Mouse (Mus musculus): Measurements from ENCODE around the gene Dbndd1. TPM values are rescaled to one million over a fixed set of nuclear protein-coding genes. Genes with fewer than 3 reads are reported as not detected.
A peak's percentile ranks its signal among the peaks of the same experiment; 100 is the strongest.
"Not testable (repeated sequence)": the region's sequence is repeated elsewhere in the genome, so short reads cannot be mapped to it uniquely, and the experiment has no call there.

Dbndd1 gene
- total RNA-seq, 2 experiments from 2014 or later = 16.0 to 17.9 TPM

DNA sequence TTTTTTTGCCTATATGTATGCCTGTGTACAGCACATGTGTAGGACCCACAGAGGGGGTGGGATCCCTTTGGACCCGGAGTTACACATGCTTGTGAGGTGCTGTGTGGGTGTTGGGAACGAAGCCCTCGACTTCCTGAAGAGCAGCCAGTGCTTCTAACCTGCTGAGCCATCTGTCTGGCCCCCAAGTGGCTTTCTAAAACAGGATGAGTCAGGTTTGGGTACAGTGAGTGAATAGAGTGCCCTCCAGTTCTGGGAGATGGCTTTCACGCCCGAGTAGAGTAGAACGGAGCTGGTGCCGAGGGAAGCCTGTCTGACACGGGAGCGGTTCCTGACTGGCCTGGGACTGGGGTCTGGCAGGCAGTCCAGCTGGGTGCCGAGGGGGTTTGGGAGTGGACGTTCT is 15.7 kb downstream of the Dbndd1 start:
- intact Hi-C loops (cut with DNase I) = no loop called here
- no peak for DNase-seq (ENCODE audit: extremely low spot score in 1 of 2, low spot score in 2 of 2)

GRCm38 (mm10) chr8:123498963-123499362 is 16.3 kb downstream of the Dbndd1 start:
- intact Hi-C loops (cut with DNase I) = no loop called here
- no peak for DNase-seq (ENCODE audit: extremely low spot score in 1 of 2, low spot score in 2 of 2)

DNA sequence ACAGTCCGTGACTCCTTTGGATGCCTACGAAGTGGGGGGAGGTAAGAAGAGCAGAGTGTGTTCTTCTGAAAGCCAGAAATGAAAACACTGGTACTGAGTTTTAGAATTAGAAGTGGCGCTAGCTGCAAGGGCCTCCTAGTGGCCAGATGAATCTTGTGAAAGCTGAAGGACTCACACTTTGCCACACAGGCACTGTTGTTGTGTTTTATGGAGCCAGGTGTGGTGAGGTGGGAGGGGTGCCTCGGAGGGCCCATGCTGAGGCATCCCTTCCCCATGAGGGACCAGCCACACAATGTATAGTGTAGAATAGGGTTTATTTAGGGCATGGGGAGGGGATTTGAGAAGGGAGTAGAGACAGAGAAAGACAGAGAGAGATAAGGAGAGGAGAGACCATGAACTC is 17.6 kb downstream of the Dbndd1 start:
- DNase-seq (ENCODE audit: extremely low spot score in 1 of 2, low spot score in 2 of 2) = no peak
- intact Hi-C loops (cut with DNase I) = no loop called here

- intact Hi-C loops (cut with DNase I) = no loop called here
- DNase-seq (ENCODE audit: extremely low spot score in 1 of 2, low spot score in 2 of 2) = no peak
Measured at GRCm38 (mm10) chr8:123492898-123493297, 22.4 kb downstream of the Dbndd1 start.

GRCm38 (mm10) chr8:123491280-123492075 is 23.8 kb downstream of the Dbndd1 start:
- DNase-seq (ENCODE audit: extremely low spot score in 1 of 2, low spot score in 2 of 2) = no peak
- intact Hi-C loops (cut with DNase I) = no loop called here

DNA sequence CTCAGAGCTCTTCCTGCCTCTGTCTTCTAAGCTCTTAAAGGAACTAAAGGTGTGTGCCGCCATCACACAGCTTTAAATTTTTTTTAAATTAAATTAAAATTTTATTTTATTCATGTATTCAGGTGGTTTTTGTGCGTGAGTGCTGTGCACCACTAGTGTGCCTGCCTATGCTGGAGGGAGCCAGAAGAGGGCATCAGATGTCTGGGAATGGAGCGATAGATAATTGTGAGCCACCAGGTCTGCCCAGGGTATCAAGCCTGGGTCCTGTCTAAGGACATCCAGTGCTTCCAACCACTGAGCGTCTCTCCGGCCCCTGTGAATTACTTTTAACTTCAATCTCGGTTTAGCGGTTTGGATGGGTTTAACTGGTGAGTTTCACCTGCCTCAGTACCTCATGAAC is 32.6 kb downstream of the Dbndd1 start:
- intact Hi-C loops (cut with DNase I) = no loop called here
- DNase-seq (ENCODE audit: extremely low spot score in 1 of 2, low spot score in 2 of 2) = no peak

DNA sequence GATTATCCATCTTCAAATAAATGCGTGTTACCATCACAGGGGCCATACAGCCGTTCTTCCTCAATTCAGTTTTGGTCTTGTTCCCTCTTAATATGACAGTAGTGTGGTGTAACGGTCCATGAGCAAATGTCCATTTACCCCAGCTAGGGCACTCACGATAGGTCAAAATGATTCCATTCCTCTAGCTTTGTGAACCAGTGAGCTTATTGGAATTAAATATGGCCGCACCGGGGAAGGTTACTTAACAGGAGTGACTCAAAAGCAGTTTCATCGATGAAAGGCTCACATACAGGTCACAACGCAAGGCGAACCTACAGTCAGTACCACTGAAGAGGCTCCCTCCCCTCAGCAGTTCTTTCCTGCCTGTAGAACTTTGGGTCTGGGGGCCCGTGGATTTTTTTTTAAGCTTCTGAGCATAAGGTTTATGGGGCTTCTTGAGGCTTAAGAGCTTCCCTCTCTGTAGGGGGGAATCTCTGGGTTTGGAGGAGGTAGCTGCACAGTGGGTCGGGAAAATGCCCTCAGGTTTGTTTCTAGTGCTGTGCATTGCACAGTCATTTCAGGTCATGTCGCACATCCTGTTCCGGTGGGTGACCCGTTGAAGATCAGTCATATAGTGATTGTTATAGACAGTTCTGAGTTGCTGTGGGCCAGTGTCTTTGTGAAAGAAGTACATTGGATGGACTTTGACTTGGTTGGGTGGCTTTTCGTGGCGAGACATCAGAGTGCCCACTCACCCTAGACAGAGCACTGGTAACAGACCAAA is 36.6 kb downstream of the Dbndd1 start:
- intact Hi-C loops (cut with DNase I) = no loop called here
- DNase-seq (ENCODE audit: extremely low spot score in 1 of 2, low spot score in 2 of 2) = no peak

- intact Hi-C loops (cut with DNase I) = no loop called here
- DNase-seq (ENCODE audit: extremely low spot score in 1 of 2, low spot score in 2 of 2) = peak; percentile 85 to 95
Measured at GRCm38 (mm10) chr8:123477737-123478258, 37.5 kb downstream of the Dbndd1 start, which contains the start of gene Afg3l1. Gene Afg3l1, plus strand, starts transcription at chr8:123477903.

GRCm38 (mm10) chr8:123476911-123477736 is 38.1 kb downstream of the Dbndd1 start:
- peak in 1 of 2 experiments; percentile 18 for DNase-seq (ENCODE audit: extremely low spot score in 1 of 2, low spot score in 2 of 2)
- intact Hi-C loops (cut with DNase I) = no loop called here

- DNase-seq (ENCODE audit: extremely low spot score in 1 of 2, low spot score in 2 of 2); intact Hi-C loops (cut with DNase I): not testable (repeated sequence)
Measured at GRCm38 (mm10) chr8:123474549-123474948, 40.7 kb downstream of the Dbndd1 start.

DNA sequence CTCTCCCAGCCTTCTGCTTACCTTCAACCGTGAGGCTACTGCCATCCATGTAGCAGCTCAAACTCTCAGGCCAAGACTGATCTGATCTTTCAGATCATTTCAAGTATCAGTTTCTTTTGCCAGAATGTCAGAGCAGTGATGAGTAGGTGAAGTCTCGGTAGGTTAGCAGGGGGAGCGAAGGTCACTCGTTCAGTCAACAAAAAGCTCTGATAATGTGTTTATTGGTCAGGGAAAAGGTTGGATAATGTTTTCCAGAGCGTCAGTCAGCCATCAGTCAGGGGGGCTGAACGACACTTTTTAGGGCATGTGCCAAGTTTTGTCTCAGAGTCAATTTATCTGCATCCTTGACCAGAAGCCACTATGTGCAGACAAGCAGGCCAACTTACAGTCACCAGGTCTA is 42.3 kb downstream of the Dbndd1 start:
- intact Hi-C loops (cut with DNase I); DNase-seq (ENCODE audit: extremely low spot score in 1 of 2, low spot score in 2 of 2): not testable (repeated sequence)

DNA sequence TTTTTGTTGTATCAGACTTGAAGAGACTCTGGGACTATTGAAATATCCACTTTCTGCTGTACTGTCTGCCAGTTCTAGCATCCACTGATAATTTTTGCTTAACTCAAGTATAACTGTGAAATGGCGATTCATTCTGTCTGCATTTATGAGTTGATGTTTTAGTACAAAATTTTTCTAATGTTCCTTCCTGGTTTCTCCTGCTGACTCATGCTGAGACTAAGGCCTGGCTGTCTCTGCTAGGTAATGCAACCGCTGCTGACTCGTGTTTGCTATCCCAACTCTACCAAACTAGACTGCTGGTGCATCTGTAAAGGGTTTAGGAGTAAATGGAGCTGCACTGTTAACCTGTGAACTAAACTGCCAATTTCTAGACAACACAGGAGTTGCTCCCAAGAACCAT is 47.8 kb downstream of the Dbndd1 start:
- DNase-seq (ENCODE audit: extremely low spot score in 1 of 2, low spot score in 2 of 2) = no peak
- intact Hi-C loops (cut with DNase I) = no loop called here

- no peak for DNase-seq (ENCODE audit: extremely low spot score in 1 of 2, low spot score in 2 of 2)
- intact Hi-C loops (cut with DNase I) = no loop called here
Measured at GRCm38 (mm10) chr8:123463651-123464050, 51.6 kb downstream of the Dbndd1 start.

Other genes with a start within 250 kb of the Dbndd1 start
- gene Fanca, start 196.9 kb downstream of the Dbndd1 start, total RNA-seq (2021) = 1 to 10 TPM; 4.0 to 4.1 TPM
- 10 to 100 TPM; 16.2 to 17.4 TPM for gene Spire2, start 182.8 kb downstream of the Dbndd1 start, total RNA-seq (2021)
- 100 to 1,000 TPM; 498 to 558 TPM for gene Tcf25, start 141.7 kb downstream of the Dbndd1 start, total RNA-seq (2021)
- gene Mc1r, start 108.4 kb downstream of the Dbndd1 start, total RNA-seq (2021) = not detected
- 1,000 to 10,000 TPM; 1,287 to 1,390 TPM for gene Tubb3, start 104.0 kb downstream of the Dbndd1 start, total RNA-seq (2021)
- gene Def8, start 91.9 kb downstream of the Dbndd1 start, total RNA-seq (2021) = 10 to 100 TPM; 75.4 to 77.6 TPM
- gene Afg3l1, start 37.6 kb downstream of the Dbndd1 start, total RNA-seq (2021) = 10 to 100 TPM; 38.3 to 38.6 TPM
- 10 to 100 TPM; 34.1 to 34.8 TPM for gene Gas8, start 3.4 kb upstream of the Dbndd1 start, total RNA-seq (2021)
- gene Rhou, start 138.5 kb upstream of the Dbndd1 start, total RNA-seq (2021) = 10 to 100 TPM; 55.4 to 56.1 TPM